Mouse (Mus musculus): Measurements from ENCODE around the gene Nphs1.
"Not testable (repeated sequence)": the region's sequence is repeated elsewhere in the genome, so short reads cannot be mapped to it uniquely, and the experiment has no call there.

The Nphs1 gene

GRCm38 (mm10) chr7:30436879-30437278 is 21.2 kb upstream of the Nphs1 start:
- in situ Hi-C loops (cut with MboI, MseI) = loop anchor here in 1 of 2 experiments (5.0 kb wide), 1 partner anchor 65 kb away; no protein-coding TSS in a partner anchor

- in situ Hi-C loops (cut with MboI, MseI) = loop anchor here in 1 of 2 experiments (5.0 kb wide), 1 partner anchor 67 kb away; no protein-coding TSS in a partner anchor
Observed at GRCm38 (mm10) chr7:30439734-30440133, 18.4 kb upstream of the Nphs1 start.

GRCm38 (mm10) chr7:30440697-30441096 is 17.4 kb upstream of the Nphs1 start:
- in situ Hi-C loops (cut with MboI, MseI) = no loop called here

GRCm38 (mm10) chr7:30443696-30444095 is 14.4 kb upstream of the Nphs1 start:
- in situ Hi-C loops (cut with MboI, MseI) = no loop called here

- in situ Hi-C loops (cut with MboI, MseI) = no loop called here
Observed at GRCm38 (mm10) chr7:30444154-30444970, 13.8 kb upstream of the Nphs1 start.

GRCm38 (mm10) chr7:30444971-30445751 is 13.0 kb upstream of the Nphs1 start, which contains the start of gene Aplp1:
Gene Aplp1, minus strand, starts transcription at chr7:30445535.
- in situ Hi-C loops (cut with MboI, MseI) = no loop called here

GRCm38 (mm10) chr7:30450241-30450640 is 7.9 kb upstream of the Nphs1 start:
- in situ Hi-C loops (cut with MboI, MseI) = no loop called here

- in situ Hi-C loops (cut with MboI, MseI) = no loop called here
Observed at GRCm38 (mm10) chr7:30453327-30453726, 4.8 kb upstream of the Nphs1 start.

GRCm38 (mm10) chr7:30453766-30454165 is 4.3 kb upstream of the Nphs1 start:
- in situ Hi-C loops (cut with MboI, MseI) = no loop called here

- in situ Hi-C loops (cut with MboI, MseI) = no loop called here
Observed at GRCm38 (mm10) chr7:30454259-30454658, 3.9 kb upstream of the Nphs1 start.

- in situ Hi-C loops (cut with MboI, MseI) = no loop called here
Observed at GRCm38 (mm10) chr7:30456487-30456886, 1.6 kb upstream of the Nphs1 start.

- in situ Hi-C loops (cut with MboI, MseI) = no loop called here
Observed at GRCm38 (mm10) chr7:30456911-30457628, 1.0 kb upstream of the Nphs1 start.

GRCm38 (mm10) chr7:30459484-30459883 is 1.4 kb downstream of the Nphs1 start:
- in situ Hi-C loops (cut with MboI, MseI) = no loop called here

GRCm38 (mm10) chr7:30463568-30463967 is 5.5 kb downstream of the Nphs1 start:
- in situ Hi-C loops (cut with MboI, MseI) = no loop called here

- in situ Hi-C loops (cut with MboI, MseI) = no loop called here
Observed at GRCm38 (mm10) chr7:30463996-30464395, 5.9 kb downstream of the Nphs1 start.

GRCm38 (mm10) chr7:30464816-30465300 is 6.7 kb downstream of the Nphs1 start:
- in situ Hi-C loops (cut with MboI, MseI) = no loop called here

GRCm38 (mm10) chr7:30472411-30472810 is 14.3 kb downstream of the Nphs1 start:
- in situ Hi-C loops (cut with MboI, MseI) = no loop called here

GRCm38 (mm10) chr7:30474999-30475398 is 16.9 kb downstream of the Nphs1 start:
- in situ Hi-C loops (cut with MboI, MseI) = no loop called here

- in situ Hi-C loops (cut with MboI, MseI) = not testable (repeated sequence)
Observed at GRCm38 (mm10) chr7:30476136-30476535, 18.0 kb downstream of the Nphs1 start.

- in situ Hi-C loops (cut with MboI, MseI) = no loop called here
Observed at GRCm38 (mm10) chr7:30477415-30478381, 19.6 kb downstream of the Nphs1 start.
